Mouse (Mus musculus): ENCODE results near the gene Prss33. TPM values are rescaled to one million over a fixed set of nuclear protein-coding genes. Genes with fewer than 3 reads are reported as not detected.
"Not testable (repeated sequence)": the region's sequence is repeated elsewhere in the genome, so short reads cannot be mapped to it uniquely, and the experiment has no call there.

The Prss33 gene
- polyA plus RNA-seq (2012; fragmentation: generic; extraction: Trizol), result not detected

DNA sequence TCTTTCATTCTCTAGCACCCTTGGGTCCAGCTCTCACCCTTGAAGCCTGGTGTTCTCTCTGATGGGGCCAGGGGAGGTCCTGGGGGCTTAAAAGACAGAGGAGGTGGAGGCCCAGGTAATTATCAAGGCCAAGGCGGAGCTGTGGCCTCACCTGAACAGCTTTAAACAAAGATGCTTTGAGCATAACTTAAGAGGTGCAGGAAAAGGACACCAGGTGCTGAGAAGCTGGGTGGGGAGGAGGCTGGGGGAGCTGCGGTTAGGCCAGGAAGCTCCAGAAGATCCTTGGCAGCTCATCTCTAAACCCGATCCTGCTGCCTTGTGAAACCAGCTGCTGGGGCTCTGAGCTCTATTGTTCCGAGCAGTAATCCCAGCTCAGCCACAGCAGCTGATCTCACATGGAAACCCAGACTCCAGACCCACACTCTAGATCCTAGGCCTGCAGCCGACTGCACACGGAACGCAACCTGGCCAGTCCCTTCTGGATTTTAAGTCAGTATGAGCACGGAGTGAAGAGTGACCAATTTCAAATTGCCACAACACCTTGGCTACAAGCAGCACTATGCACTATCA lies at the start of gene Prss33:
Prss33 (minus strand) TSS at position 51 of the 570 bp plus-strand sequence.
- H3K27me3 ChIP-seq (ENCODE audit: control insufficient read depth, insufficient read depth, insufficient read length), result peaks cover 14% of the 10 kb centered on the region
- no peaks in the 10 kb centered on the region for H3K36me3 ChIP-seq (ENCODE audit: control insufficient read depth, insufficient read depth)
- H3K4me2 ChIP-seq (ENCODE audit: low read depth), result peak within 1 kb of the TSS; percentile 38
- TF ChIP-seq REST (IDR thresholded peaks at IDR 0.05; ENCODE audit: insufficient read depth, insufficient read length), result no peak
- TF ChIP-seq MYOD1 (IDR thresholded peaks at IDR 0.05; ENCODE audit: control insufficient read depth in 1 of 3, insufficient read length in 2 of 3, low read depth in 2 of 3), result peak in 2 of 3 experiments; percentile 50 to 61
- TF ChIP-seq POLR2A (IDR thresholded peaks at IDR 0.05; ENCODE audit: insufficient read length, low read depth), result no peak
- peak in 2 of 3 experiments; percentile 69 to 71 for TF ChIP-seq MYOG (IDR thresholded peaks at IDR 0.05; ENCODE audit: control insufficient read depth in 1 of 3, insufficient read depth in 1 of 3, insufficient read length in 2 of 3, low read depth in 2 of 3)
- TF ChIP-seq TCF12 (IDR thresholded peaks at IDR 0.05; ENCODE audit: insufficient read depth, poor library complexity, severe bottlenecking), result peak; percentile 4
- no peak within 1 kb of the TSS for H3K4me3 ChIP-seq
- H3ac ChIP-seq (ENCODE audit: control insufficient read depth, insufficient read length), result no peak within 1 kb of the TSS
- H3K79me2 ChIP-seq (ENCODE audit: control insufficient read depth, insufficient read depth), result no peaks in the 10 kb centered on the region

DNA sequence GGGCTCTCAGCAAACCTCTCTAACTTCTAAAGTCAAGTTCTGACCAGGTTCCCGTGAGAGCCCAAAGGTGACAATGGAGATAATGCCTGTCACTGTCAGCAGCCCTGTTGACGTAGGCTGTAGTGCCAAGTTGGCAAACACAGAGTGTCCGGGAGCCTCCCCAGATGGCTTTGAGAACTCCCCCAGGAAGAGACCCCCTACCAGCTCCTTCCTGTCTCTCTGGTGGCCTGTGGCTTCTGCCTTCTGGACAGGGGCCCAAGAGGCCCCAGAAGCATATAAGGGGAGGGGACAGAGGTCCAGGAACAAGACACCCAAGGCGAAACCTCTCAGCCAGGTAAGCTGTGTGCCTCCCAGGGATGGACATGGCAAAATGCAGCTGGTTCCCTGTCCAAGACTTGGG lies 44.7 kb upstream of the Prss33 start, which contains the start of the genes Dcpp1 and Dcpp2:
Dcpp1 (plus strand) TSS at position 301 of the 400 bp plus-strand sequence.
Dcpp2 (plus strand) TSS at position 305 of the 400 bp plus-strand sequence.
- H3K4me3 ChIP-seq; H3K36me3 ChIP-seq (ENCODE audit: control insufficient read depth, insufficient read depth); H3ac ChIP-seq (ENCODE audit: control insufficient read depth, insufficient read length); H3K4me2 ChIP-seq (ENCODE audit: low read depth); H3K79me2 ChIP-seq (ENCODE audit: control insufficient read depth, insufficient read depth): not testable (repeated sequence)
- peaks cover 13% of the 10 kb centered on the region for H3K27me3 ChIP-seq (ENCODE audit: control insufficient read depth, insufficient read depth, insufficient read length)

DNA sequence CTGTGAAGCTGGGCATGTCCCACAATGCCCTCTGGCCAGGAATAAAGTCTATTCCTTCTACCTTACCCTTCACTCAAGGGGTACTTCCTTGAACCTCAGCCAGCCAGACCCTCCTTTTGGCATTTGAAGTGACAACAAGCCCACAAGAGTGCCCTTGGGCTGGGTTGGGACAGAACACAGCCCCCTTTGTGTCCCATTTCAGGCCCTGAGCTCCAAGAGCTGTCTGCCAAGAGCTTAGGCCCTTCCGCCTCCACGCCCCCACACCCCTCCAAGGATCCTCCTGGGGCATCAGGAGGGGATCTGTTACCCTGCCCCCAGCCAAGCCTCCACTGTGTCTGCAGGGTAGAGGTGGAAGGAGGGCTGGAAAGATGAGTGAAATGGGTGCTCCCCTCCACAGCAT lies 41.3 kb upstream of the Prss33 start:
- Histone ChIP-seq H3K4me2 (ENCODE audit: low read depth) (no peak overlapping the region), H3K36me3 (ENCODE audit: control insufficient read depth, insufficient read depth) (no peaks in the 10 kb centered on the region), H3K4me3 (no peak overlapping the region), H3K27me3 (ENCODE audit: control insufficient read depth, insufficient read depth, insufficient read length) (peaks cover 16% of the 10 kb centered on the region), H3K79me2 (ENCODE audit: control insufficient read depth, insufficient read depth) (no peaks in the 10 kb centered on the region), H3ac (ENCODE audit: control insufficient read depth, insufficient read length) (no peak overlapping the region)
- TF ChIP-seq POLR2A (IDR thresholded peaks at IDR 0.05; ENCODE audit: insufficient read length, low read depth) (no peak), USF1 (IDR thresholded peaks at IDR 0.05; ENCODE audit: low read depth) (no peak), TCF12 (IDR thresholded peaks at IDR 0.05; ENCODE audit: insufficient read depth, poor library complexity, severe bottlenecking) (no peak), MYOD1 (IDR thresholded peaks at IDR 0.05; ENCODE audit: control insufficient read depth in 1 of 3, insufficient read length in 2 of 3, low read depth in 2 of 3) (no peak), MYOG (IDR thresholded peaks at IDR 0.05; ENCODE audit: control insufficient read depth in 1 of 3, insufficient read depth in 1 of 3, insufficient read length in 2 of 3, low read depth in 2 of 3) (no peak), CEBPB (IDR thresholded peaks at IDR 0.05; ENCODE audit: insufficient read depth, poor library complexity, severe bottlenecking) (no peak)

DNA sequence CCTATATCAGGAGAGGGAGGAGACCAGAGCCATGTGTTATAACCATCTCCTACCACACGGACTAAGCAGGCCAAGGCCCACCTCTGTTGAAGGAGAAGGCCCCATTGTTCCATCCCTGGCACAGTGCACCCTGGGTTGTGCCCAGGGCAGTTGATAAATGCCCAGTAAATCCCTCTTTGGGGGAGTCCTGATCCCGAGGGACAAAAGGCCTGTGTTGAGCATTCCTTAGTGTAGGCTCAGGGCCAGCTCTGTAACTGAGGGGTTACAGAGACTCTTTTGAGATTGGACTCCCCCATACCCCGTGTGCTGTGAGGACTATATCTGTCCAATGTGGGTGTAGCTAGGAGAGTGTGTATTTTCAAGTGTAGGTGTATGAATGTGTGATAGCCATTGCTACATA lies 40.9 kb upstream of the Prss33 start:
- Histone ChIP-seq H3K4me3 (no peak overlapping the region), H3K27me3 (ENCODE audit: control insufficient read depth, insufficient read depth, insufficient read length) (peaks cover 16% of the 10 kb centered on the region), H3K4me2 (ENCODE audit: low read depth) (no peak overlapping the region), H3K36me3 (ENCODE audit: control insufficient read depth, insufficient read depth) (no peaks in the 10 kb centered on the region), H3K79me2 (ENCODE audit: control insufficient read depth, insufficient read depth) (no peaks in the 10 kb centered on the region), H3ac (ENCODE audit: control insufficient read depth, insufficient read length) (no peak overlapping the region)
- TF ChIP-seq SRF (IDR thresholded peaks at IDR 0.05; ENCODE audit: control insufficient read depth, insufficient read length, low read depth) (no peak), MYOG (IDR thresholded peaks at IDR 0.05; ENCODE audit: control insufficient read depth in 1 of 3, insufficient read depth in 1 of 3, insufficient read length in 2 of 3, low read depth in 2 of 3) (no peak), POLR2A (IDR thresholded peaks at IDR 0.05; ENCODE audit: insufficient read length, low read depth) (no peak), TCF12 (IDR thresholded peaks at IDR 0.05; ENCODE audit: insufficient read depth, poor library complexity, severe bottlenecking) (no peak), TCF3 (IDR thresholded peaks at IDR 0.05; ENCODE audit: insufficient read length, low read depth) (no peak), CEBPB (IDR thresholded peaks at IDR 0.05; ENCODE audit: insufficient read depth, poor library complexity, severe bottlenecking) (no peak), POLR2AphosphoS2 (IDR thresholded peaks at IDR 0.05; ENCODE audit: insufficient read length, low read depth) (no peak), USF1 (IDR thresholded peaks at IDR 0.05; ENCODE audit: low read depth) (no peak), MYOD1 (IDR thresholded peaks at IDR 0.05; ENCODE audit: control insufficient read depth in 1 of 3, insufficient read length in 2 of 3, low read depth in 2 of 3) (no peak), REST (IDR thresholded peaks at IDR 0.05; ENCODE audit: insufficient read depth, insufficient read length) (no peak)

DNA sequence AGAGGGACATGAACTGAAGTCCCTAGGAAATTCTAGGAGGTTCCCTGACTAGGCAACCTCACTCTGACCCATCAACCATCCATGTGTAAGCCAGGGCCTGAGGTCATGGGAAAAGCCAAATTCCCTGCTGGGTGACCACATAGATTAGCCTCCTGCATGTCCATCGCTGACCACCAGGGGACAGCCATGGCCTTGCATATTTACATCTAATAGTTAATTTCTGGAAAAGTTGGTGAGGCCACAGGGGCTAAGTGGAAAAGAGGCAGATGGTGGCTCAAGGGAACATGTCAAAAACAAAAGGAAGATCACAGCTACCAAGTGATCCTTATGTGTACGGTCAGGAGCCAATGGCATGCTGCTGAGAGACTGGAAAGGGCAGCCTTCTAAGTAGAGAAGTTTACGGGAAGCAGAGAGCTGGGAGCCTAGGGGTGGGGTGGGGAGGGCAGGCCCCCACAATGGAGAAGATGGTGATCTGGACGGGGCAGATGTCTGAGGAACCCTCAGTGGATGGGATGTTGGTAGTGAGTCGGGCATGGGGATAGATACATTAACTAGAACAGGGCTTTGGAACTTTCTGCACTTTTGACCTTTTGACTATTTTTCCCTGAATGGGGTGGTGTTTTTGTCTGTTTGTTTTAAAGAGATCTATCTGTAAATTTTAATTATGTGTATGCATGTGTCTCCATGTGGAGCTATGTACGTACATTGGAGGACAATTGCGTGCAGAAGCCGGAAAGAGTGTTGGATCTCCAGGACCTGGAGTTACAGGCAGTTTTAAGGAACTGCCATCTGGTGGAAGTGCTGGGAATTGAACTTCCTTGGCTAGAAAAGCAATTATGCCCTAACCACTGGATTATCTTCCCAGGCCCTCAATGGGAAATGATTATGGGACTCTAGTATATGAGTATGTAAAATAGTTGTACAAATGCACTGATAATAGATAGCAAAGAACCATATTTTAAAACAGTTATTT lies 38.3 kb upstream of the Prss33 start:
- no peak overlapping the region for H3ac ChIP-seq (ENCODE audit: control insufficient read depth, insufficient read length)
- peaks cover 24% of the 10 kb centered on the region for H3K27me3 ChIP-seq (ENCODE audit: control insufficient read depth, insufficient read depth, insufficient read length)
- H3K4me3 ChIP-seq, result no peak overlapping the region
- no peaks in the 10 kb centered on the region for H3K36me3 ChIP-seq (ENCODE audit: control insufficient read depth, insufficient read depth)
- no peak overlapping the region for H3K4me2 ChIP-seq (ENCODE audit: low read depth)
- no peaks in the 10 kb centered on the region for H3K79me2 ChIP-seq (ENCODE audit: control insufficient read depth, insufficient read depth)
- TF ChIP-seq MAX (IDR thresholded peaks at IDR 0.05; ENCODE audit: low read depth), result no peak
- no peak for TF ChIP-seq USF1 (IDR thresholded peaks at IDR 0.05; ENCODE audit: low read depth)
- TF ChIP-seq E2F4 (IDR thresholded peaks at IDR 0.05; ENCODE audit: insufficient read depth), result no peak
- TF ChIP-seq TCF12 (IDR thresholded peaks at IDR 0.05; ENCODE audit: insufficient read depth, poor library complexity, severe bottlenecking), result no peak
- TF ChIP-seq REST (IDR thresholded peaks at IDR 0.05; ENCODE audit: insufficient read depth, insufficient read length), result no peak
- no peak for TF ChIP-seq MYOD1 (IDR thresholded peaks at IDR 0.05; ENCODE audit: control insufficient read depth in 1 of 3, insufficient read length in 2 of 3, low read depth in 2 of 3)
- no peak for TF ChIP-seq SRF (IDR thresholded peaks at IDR 0.05; ENCODE audit: control insufficient read depth, insufficient read length, low read depth)
- TF ChIP-seq CEBPB (IDR thresholded peaks at IDR 0.05; ENCODE audit: insufficient read depth, poor library complexity, severe bottlenecking), result no peak

Measured in myocyte (in vitro differentiated cells).